Mouse (Mus musculus) spleen, postnatal 10 days (tissue): ENCODE data around the gene Zcchc2.

Source experiments
- DNase-seq, 2 experiments: peaks; one replicate each; pipeline ENCODE4 v3.0.0; 2021 to 2022; ENCODE audit warnings: low spot score in 2 of 2

Zcchc2 gene

DNA sequence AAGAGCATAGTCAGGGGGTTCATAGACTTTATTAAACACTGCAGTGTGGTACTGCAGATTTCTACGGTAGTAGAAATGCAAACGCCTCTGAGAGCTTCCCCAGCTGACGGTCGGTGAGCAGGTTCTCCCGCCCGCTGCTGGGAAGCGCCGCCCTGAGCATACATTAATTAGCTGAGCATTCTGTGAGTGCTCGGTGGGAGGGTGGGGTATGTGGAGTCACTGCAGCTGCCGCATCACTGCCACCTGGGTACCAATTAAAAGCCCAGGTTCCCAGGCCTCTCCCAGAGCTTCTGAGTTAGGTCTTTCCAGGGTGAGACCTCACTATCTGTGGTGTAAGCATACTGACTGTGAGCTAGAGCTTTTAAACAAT lies 81.8 kb downstream of the Zcchc2 start:
- no peak for DNase-seq

DNA sequence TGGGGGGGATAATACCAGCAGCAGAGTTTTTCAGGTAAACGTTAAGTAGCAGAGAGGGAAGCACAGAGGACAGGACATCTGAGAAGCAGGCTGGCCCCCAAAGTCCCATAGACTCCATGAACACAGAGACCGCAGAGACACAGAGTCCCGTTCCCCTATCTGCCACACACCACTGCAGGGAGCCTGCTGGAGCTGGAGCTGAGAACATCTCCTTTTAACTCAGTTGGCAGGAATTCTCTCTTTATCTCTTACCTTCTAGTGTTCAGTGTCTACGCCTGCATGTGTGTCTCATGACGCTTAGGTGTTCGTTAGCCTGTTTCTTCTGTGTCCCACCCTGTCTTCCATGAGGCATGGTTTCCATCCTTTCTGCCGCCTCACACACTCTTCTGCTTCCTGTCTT lies 83.0 kb downstream of the Zcchc2 start:
- DNase-seq, result no peak

DNA sequence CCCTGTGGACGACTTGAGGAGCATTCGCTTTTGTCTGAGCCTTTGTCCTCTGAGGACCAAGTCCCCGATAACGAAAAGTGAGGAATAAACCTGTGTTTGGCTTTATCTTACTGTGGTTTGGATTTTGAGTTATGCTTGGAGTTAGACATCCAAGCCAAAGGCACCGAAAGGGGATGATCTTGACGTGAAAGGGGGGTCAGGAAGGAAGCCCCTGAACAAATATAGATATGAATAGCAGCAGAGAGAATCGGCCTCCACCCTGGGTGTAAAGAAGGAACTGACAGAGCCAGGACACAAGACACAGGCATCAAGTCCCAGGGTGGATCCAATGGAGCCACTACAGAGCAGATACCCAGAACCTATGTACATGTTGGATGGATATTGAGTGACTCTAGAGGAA lies 83.9 kb downstream of the Zcchc2 start:
- no peak for DNase-seq

DNA sequence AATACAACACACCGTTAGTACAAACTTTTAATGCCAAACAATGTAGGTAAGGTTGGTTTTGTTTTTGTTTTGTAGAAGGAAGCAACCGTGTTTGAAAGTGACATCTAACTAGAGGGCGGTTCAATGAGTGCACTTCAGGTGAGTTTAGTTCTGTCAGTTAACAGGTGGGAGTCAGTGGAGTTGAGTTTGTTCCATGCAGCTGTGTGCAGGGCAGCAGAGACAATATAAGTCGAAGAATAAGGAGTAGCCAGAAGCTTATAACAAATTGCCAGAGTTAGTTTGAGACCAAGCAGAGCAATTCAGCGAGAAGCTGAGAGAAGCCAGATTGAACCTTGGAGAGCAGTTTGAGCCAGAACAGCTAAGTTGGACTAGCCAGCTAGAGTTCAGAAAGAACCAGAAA lies 84.5 kb downstream of the Zcchc2 start:
- DNase-seq, result no peak

DNA sequence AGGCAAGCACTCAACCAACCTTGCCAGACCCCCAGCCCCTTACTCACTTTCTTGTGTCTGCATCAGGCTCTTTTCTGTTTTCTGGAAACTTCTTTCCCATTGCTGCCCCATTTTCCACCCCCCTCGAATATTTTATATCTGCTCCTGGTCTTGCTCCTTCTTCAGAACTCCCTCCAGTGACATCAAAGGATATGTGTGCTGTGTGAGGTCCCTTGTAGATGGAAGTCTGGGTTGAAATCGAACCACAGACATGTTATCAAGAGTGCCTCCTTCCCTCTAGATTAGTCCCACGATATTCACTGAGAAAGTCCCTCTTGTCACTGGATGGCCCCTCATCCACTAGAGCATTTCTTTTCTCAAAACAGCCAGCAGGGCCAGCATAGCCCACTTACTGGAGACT lies 86.4 kb downstream of the Zcchc2 start:
- no peak for DNase-seq

DNA sequence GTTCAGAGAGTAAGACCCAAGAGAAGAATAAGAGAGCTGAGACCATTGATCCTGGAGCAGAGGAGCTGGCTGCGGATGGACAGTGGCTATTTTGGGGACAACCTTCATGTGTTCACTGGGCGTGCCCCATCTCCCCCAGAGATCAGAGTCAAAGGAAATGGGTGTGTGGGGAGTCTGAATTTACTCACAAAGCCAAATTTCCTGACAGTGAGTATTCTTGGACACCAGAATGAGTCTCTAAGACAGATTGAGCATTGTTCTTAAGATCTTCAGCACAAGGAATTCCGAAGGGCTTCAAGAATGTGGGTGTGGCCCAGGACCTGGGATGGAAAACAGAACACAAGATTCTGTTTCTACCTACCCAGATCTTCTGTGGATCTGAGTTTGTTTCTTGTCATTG lies 87.0 kb downstream of the Zcchc2 start:
- DNase-seq, result no peak
